Mouse (Mus musculus): ENCODE measurements around the gene Ildr1. TPM values are rescaled to one million over a fixed set of nuclear protein-coding genes. Genes with fewer than 3 reads are reported as not detected.

The Ildr1 gene
- total RNA-seq, 1 experiment from 2014 or later, result 2.0 TPM

- ATAC-seq (replicated peaks; ENCODE audit: insufficient number of reproducible peaks, low FRiP score, low TSS enrichment, poor library complexity, severe bottlenecking), result no peak
Observed at GRCm38 (mm10) chr16:36747068-36747467, 53.3 kb downstream of the Ildr1 start.

- peak; percentile 43; the same call in 1 of the 2 replicates for ATAC-seq (replicated peaks; ENCODE audit: insufficient number of reproducible peaks, low FRiP score, low TSS enrichment, poor library complexity, severe bottlenecking)
Observed at GRCm38 (mm10) chr16:36747767-36748166, 54.0 kb downstream of the Ildr1 start.

DNA sequence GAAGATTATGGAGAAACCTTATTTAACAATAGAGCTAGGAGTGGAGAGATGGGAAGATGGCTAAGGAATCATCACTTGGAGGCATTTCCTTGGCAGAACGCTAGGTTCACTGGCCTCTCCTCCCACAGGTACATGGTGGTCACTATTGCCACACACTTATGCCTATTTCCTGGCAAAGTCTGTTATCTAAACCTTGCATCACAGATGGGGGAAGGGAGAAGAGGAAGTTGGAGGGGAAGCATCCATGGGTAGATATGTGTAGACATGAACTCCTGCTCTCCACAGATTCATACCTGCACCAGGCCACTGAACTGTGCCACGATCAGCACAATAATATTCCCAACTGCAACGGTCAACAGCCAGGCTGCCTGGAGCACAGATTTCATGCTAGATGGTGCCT lies 58.2 kb downstream of the Ildr1 start:
- ATAC-seq (replicated peaks; ENCODE audit: insufficient number of reproducible peaks, low FRiP score, low TSS enrichment, poor library complexity, severe bottlenecking), result 0 out of 2 replicates have a peak, but pooled peaks have one; percentile 31

DNA sequence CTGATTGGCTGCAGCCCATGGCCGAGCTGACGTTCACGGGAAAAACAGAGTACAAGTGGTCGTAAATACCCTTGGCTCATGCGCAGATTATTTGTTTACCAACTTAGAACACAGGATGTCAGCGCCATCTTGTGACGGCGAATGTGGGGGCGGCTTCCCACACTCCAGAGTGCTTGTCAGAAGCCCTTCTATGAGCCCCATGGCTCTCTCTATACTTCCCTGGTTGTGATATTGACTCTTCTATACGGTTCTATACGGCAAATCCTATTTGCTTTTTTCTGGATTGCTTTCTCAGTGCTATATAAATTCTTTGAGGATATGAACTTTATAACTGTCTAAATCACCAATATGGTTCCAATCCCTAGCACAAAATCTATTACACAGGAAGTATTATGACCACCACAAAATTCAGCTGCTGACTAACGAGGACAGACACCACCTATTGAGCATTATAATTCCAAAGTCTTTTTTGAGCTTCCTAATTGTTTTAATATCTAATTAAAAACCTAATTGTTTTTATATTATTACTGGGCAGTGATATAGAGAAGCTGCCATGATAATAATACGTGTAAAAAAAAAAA lies 76.5 kb downstream of the Ildr1 start:
- no peak for ATAC-seq (replicated peaks; ENCODE audit: insufficient number of reproducible peaks, low FRiP score, low TSS enrichment, poor library complexity, severe bottlenecking)

- ATAC-seq (replicated peaks; ENCODE audit: insufficient number of reproducible peaks, low FRiP score, low TSS enrichment, poor library complexity, severe bottlenecking), result no peak
Observed at GRCm38 (mm10) chr16:36770830-36771229, 77.1 kb downstream of the Ildr1 start.

DNA sequence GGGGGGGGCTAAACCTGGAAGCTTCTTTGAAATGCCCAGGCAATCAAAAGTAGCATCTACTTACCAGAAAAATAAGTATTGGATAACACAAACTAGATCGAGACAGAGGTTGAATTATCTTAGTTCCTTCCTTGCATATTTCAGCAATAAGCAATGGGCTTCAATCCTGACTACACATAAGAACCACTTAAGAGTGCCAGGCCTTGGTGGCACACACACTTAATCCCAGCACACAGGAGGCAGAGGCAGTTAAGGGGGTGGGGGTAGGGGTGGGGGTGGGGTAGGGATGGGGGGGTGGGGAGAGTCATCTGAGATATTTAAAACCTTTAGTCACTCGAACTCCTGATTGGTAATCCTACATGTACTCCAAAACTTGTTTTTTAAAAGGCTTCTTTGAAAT lies 77.5 kb downstream of the Ildr1 start:
- ATAC-seq (replicated peaks; ENCODE audit: insufficient number of reproducible peaks, low FRiP score, low TSS enrichment, poor library complexity, severe bottlenecking), result no peak

- no peak for ATAC-seq (replicated peaks; ENCODE audit: insufficient number of reproducible peaks, low FRiP score, low TSS enrichment, poor library complexity, severe bottlenecking)
Observed at GRCm38 (mm10) chr16:36771703-36772102, 77.9 kb downstream of the Ildr1 start.

- no peak for ATAC-seq (replicated peaks; ENCODE audit: insufficient number of reproducible peaks, low FRiP score, low TSS enrichment, poor library complexity, severe bottlenecking)
Observed at GRCm38 (mm10) chr16:36772996-36773395, 79.2 kb downstream of the Ildr1 start.

GRCm38 (mm10) chr16:36775658-36776057 lies 81.9 kb downstream of the Ildr1 start:
- ATAC-seq (replicated peaks; ENCODE audit: insufficient number of reproducible peaks, low FRiP score, low TSS enrichment, poor library complexity, severe bottlenecking), result no peak

Other genes with a start within 250 kb of the Ildr1 start
- gene Stfa3, start 238.6 kb upstream of the Ildr1 start, total RNA-seq (2017), result not detected in 3 replicates
- not detected in 3 replicates for gene Casr, start 131.8 kb upstream of the Ildr1 start, total RNA-seq (2017)
- gene Cd86, start 27.9 kb upstream of the Ildr1 start, total RNA-seq (2017), result 63.3 to 72.4 TPM (median 72.1 TPM) in 3 replicates
- 44.5 to 91.5 TPM (median 53.5 TPM) in 3 replicates for gene Slc15a2, start 91.0 kb downstream of the Ildr1 start, total RNA-seq (2017)
- 17.8 to 35.6 TPM (median 25.5 TPM) in 3 replicates for gene Iqcb1, start 134.4 kb downstream of the Ildr1 start, total RNA-seq (2017)
- gene Eaf2, start 181.0 kb downstream of the Ildr1 start, total RNA-seq (2017), result 11.5 to 14.9 TPM (median 13.4 TPM) in 3 replicates
- gene Golgb1, start 181.2 kb downstream of the Ildr1 start, total RNA-seq (2017), result 24.1 to 52.5 TPM (median 27.2 TPM) in 3 replicates
- gene Hcls1, start 241.0 kb downstream of the Ildr1 start, total RNA-seq (2017), result 630 to 720 TPM (median 692 TPM) in 3 replicates